Mouse (Mus musculus) urinary bladder, adult 2 months (tissue): ENCODE data around the gene Scn1b. TPM values are rescaled to one million over a fixed set of nuclear protein-coding genes. Genes with fewer than 3 reads are reported as not detected.

Experiments
- DNase-seq: peaks from one replicate; pipeline ENCODE4 v3.0.0; 2022; ENCODE audit warnings: low spot score
- polyA plus RNA-seq: library from polyadenylated mRNA; depleted of rRNA; stranded (reverse); fragments of >200 nt; gene quantifications from 2 replicates; pipeline ENCODE4 v1.2.3, GENCODE M21; 2012

Gene Scn1b
- polyA plus RNA-seq, 1 experiment: 49.1 TPM

DNA sequence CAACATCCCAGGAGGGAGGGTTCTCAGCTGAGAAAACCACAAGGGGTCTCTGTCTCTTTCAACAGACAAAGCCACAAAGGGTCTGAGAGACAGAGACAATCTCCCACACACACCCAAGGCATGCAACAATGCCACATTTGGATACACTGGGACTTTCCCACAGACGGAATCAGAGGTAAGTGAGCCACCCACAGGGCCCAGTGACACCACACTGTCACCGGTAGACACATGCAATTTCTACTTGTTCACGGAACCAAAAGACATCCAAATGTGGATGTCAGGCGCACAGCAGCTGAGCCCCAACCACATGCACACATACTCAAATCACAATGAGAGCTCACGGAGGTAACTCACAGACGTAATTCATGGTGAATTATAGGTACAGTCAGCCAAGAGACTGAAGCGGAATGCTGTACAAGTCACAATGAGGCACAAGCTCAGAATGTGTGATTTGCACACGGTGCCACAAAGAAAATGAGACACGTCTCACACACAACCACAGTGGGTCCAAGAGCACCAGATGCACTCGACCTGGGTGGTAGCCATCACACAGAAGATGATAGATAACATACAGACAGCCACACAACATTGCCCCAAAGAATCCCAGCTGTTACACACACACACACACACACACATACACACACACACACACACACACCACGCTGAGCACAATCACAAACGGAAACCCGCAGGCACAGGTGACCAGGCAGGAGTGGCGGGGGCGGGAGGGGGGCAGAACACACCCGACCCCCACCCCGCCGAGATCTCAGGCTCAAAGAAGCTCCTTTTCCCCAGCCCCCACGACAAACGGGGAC lies 23.2 kb upstream of the Scn1b start:
- no peak for DNase-seq

DNA sequence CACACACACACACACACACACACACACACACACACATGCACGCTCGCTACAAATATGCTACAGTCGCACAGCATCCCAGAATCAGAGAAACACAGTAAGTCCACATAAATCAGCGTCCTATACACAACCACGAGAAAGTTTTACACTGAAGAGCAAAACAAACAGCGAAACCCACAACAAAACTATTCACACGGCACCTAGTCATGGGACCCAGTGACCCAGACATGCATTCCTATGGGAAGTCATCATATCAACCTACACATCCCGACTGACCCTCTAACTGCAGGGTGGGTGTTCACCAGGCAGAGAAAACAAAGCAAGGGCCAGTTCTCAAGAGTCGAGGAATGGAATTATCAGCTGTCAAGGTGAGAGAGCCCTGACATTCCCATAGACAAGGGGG lies 22.5 kb upstream of the Scn1b start:
- DNase-seq: no peak

DNA sequence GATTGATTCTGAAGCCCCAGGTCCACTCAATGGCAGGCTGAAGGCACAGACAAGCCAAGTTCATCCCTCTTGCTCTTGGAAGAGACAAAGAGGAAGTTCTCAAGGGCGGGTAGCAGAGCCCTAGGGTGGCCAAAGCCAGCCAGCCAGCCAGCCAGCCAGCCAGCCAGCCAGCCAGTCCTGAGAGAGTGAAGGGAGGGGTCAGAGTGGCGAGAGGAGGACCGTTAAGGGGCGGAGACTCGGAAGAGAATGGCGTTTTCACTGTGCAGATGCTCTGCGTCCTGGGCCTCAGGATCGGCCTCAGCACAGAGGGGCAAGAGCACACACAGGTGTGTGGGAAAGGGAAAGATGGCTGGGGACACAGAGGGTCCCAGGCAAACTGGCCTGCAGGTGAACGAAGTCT lies 22.0 kb upstream of the Scn1b start:
- DNase-seq: no peak

DNA sequence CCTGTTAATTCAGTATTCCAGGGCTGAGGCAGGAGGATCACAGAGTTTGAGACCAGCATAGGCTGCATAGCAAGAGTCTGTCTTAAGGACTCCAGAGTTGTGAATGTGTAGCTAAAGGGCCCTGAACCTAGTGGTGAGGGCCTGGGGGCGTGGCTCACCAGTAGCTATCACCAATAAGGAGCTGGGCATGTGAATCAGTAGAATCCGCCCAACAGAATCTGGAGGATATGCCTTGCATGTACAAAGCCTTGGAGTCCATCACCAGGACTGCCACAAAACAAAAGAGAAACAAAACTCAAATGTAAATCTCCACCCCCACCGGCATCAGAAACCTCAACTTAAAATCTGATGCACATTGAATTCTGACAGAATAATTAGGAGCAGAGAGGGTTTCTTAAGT lies 21.3 kb upstream of the Scn1b start:
- DNase-seq: no peak

DNA sequence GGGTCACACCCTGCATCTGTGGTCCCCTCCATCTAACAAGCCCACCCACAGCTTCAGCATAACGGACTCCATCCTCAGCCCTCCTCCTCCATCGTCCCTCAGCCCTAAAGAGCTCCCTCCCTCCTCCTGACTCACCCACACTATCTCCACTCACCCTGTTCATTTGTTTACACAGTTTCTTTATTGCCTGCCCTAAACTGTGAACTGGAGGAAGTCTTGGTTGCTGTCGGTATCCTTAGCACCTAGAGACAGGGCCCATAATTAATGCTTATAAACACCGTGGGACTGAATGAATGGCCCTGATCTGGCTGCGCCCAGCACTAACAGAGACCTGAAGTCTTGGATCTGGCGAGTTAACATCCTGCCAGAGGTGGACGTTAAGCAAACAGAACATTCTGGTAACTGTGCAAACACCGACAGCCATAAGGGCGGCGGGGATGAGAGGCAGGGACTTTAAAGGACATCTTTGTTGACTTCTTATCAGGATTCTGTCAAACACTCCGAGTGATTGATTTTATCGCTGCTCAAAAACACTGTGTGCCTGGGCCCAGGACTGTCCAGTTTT lies 18.9 kb upstream of the Scn1b start:
- DNase-seq: no peak

DNA sequence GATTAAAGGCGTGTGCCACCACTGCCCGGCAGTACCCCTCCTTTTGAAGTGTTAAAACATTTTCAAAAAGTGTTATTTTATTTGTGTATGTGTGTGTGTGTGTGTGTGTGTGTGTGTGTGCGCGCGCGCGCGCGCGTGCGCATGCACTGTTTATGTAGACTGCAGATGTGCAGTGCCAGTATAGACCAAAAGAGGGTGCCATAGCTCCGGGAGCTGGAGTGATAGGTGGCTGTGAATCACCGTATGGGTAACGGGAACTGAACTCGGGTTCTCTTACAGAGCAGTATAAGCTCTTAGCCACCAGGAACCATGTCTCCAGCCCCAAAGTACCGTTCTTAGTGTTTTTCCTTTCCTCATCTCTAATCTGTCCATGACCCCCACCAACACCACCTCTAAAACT lies 18.1 kb upstream of the Scn1b start:
- no peak for DNase-seq

DNA sequence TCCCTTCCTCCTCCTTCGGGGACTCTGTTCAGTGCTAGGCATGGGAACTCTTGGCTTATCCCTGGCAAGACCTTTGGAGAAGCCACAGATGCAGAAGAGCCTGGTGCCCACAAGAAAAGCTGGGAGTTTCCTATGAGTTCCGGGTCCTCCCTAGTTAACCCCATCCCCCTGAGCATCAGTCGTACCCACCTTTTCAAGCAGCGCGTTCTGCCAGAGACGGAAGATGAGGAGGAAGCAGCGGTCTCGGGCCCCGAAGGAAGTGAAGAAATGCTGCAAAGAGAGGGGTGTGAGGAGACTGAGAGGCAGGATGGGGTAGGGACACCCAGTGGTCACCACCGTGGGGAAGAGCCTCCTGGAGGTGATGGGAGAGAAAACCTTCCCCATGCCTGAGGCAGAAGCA lies 14.1 kb upstream of the Scn1b start:
- no peak for DNase-seq

DNA sequence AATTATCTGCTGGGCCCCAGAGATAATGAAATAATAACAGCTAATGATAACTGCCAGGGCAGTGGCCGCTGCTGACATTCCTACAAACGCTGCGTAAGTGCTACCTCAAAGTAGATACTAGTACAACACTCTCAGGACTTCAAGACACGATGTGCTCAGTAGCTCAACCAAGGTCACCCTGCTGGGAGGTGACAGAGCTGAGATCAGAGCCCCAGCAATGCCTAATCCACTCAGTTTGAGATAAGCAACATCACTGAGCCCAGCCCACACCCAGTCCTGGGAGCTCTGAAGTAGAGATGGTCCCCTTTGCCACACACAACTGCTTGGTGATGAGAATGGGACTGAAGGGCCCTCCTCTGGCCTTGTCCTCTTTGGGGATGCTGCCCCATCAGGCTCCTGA lies 13.5 kb upstream of the Scn1b start:
- DNase-seq: no peak

DNA sequence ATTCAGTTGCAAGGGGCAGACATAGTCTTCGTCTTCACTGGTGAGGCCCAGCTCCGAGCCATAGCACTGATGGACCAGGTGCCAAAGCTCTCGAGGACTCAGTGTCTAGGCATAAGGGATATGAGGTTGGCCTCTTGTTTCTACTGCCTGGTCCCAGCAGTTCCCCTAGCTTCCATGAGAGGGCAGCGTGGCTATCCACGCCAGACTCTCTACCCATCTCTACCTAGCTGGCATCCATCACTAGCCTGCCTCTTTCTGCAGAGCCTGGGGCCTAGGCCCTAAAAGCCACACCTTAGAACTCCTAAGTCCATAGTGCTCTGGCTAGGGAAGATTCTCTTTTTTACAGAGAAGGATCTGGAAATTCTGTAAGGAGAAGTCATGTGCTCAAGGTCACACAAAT lies 13.0 kb upstream of the Scn1b start:
- DNase-seq: no peak

DNA sequence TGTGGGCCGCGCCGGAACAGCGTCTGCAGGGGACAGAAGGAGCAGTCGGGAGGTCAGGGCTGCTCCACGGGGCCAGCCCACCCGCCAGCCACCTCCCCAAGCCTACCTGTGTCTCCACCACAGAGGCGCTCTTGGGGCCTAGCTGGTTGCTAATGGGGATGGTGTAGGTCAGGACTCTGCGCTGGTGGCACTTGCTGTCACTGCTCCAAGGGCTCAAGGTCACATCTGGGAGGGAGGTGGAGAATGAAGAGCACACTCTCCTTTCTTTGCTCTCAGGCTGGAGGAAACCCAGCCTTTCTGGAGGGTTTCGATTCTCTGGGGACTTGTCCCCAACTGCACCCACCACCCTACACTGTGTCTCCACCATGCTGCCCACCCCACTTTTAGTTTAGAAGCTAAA lies 8.9 kb upstream of the Scn1b start:
- no peak for DNase-seq

DNA sequence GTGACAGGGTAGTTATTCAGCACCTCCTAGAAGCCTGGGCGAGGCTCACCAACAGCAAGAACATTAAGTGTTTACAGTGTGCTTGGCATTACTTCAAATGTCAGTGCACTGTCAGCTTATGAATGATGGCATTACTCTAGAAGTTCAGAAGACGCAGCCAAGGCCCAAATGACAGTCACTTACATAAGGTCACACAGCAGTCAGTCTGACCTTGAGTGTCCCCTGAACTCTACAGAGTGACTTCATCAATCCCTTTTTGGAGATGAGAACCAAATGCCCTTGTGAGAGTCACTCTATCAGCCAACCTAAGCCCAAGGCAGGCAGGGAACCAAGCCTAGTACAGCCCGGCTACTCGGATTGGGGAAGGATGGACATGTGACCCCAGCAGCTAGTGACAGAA lies 5.1 kb upstream of the Scn1b start:
- DNase-seq: no peak

DNA sequence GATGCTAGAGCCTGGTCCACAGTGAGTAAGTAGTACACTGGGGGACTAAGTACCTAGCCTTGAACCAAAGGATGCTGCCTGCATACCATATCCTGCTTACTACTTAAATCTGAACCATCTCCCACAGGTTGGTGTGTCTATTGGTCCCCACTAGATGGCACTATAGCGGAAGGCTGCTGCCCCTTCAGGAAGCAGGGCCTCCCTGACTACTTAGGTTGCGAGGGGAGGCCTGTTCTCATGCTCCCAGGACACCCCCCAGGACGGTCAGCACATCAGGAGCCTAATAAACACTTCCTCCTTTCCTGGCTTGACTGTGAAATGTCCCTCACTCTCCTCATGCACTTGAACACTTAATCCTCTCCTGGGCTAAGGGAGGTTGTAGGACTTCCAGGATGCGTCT lies 4.0 kb upstream of the Scn1b start:
- no peak for DNase-seq

DNA sequence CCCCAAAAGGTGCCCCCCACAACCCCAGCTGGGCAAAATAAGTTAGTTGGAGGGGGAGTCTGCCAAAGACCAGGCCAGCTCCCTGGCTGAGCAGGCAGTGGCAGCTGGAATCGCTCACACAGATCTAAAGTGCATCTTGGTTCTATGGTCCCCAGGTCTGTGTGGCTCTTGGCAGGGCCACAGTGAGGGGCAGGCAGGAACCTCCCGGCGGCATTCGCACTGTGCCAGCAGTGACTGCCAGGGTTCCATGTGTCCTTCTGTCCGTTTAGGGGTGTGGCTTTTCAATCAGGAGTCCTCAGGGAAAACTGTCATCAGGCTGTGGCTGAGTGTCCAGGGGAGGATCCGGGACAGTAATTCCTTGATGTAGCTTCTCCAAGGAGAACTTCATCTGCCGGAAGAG lies 3.4 kb upstream of the Scn1b start:
- DNase-seq: no peak

DNA sequence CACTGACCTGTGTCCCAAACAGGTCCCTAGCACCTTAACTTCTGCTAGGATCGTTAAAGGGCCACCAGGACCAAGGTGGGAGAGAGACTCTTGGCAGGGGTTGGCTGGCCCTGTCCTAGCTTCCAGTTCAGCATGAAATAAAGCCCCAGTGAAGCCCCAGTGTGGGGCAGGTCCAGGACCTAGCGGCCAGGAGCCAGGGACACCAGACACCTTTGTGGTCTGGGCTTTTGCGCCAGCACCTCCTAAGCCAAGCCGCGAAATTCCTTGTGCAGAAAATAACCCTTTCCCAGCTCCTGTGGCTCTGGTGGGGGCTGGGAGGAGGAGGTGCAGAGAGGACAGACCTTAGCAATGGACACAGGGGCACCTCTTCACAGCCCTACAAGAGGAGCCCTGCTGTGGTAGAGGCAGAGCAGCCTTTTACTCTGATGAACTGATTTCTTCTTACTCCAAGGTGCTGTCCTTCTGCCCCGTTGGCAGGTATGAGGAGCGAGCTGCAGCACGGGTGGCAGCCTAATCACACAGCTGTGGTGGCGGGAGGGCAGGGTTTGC lies 1.4 kb upstream of the Scn1b start:
- no peak for DNase-seq

DNA sequence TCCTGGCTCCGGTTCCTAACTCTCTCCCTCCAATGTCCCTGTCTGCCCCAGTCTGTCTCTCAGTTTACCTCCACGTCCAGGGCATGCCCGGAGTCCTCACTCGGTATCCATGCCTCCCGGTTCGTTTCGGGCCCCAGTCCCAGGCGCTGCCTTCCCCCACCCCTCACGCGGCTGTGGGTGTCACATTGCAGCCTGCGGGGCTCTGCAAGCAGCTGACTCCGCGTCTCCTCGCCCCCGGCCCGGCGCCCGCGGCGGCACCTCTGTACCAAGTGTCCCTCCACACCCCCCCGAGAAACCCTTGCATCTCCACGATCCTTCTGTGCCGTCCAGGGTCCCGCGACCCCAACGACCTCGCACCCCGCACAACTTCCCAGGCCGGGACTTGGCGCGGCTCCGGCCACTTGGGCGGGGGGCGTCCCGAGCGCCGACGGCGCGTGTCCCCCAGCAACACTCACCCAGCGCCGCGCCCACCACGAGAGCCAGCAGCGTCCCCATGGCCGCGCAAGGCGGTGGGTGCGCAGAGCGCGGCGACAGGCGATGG lies 522 bp downstream of the Scn1b start:
- no peak for DNase-seq

DNA sequence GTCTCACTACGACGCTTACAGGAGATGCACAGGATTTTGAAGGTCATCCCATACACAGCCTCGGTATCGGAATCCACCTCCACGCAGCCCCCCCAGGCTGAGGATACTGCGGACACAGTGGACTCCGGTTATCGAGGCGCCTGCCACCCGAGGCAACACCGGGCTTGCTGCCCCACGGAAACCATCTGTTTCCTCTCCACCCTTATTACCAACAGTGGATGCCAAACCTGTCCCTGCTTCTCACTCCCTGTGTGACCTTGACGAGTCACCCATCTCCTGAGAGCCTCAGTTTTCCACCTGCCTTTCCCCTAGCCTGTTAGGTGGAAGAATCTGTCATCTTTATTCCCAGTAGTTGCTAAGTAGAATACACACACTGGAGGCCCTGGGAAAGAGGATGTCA lies 1.7 kb downstream of the Scn1b start:
- no peak for DNase-seq

DNA sequence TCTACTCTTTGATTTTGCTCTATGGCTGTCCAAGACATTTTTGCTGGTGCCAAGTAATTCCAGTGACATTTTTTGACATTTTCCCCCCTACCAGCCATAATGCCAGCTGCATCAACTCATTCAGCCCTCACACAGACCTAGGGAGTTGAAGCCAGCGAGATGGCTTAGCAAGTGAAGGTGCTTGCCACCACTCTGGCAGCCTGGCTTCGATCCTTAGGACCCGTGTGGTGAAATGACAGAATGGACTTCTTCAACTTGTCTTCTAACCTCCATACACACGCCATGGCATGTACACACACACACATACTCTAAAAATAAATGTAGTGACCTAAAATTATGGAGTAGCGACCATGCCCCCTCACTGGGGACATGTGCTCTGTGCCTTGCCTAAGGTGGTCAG lies 2.4 kb downstream of the Scn1b start:
- no peak for DNase-seq

DNA sequence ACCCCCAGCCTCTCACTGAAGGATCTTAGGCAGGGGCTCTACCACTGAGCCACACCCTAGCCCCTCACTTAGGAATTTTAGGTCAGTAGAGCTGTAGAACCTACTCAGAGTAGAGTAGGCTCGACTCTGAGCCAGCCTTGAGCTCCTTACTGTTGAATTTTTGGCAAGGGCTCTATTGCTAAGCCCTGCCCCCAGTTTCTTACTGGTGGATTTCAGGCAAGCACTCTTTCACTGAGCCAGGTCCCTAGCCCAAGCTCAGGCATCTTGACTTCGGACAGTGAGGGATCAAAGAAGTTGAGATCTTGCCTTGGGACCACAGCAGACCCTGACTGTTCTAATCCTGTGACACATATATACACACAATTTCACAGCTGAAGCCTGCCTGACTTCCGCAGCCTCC lies 3.1 kb downstream of the Scn1b start:
- no peak for DNase-seq

DNA sequence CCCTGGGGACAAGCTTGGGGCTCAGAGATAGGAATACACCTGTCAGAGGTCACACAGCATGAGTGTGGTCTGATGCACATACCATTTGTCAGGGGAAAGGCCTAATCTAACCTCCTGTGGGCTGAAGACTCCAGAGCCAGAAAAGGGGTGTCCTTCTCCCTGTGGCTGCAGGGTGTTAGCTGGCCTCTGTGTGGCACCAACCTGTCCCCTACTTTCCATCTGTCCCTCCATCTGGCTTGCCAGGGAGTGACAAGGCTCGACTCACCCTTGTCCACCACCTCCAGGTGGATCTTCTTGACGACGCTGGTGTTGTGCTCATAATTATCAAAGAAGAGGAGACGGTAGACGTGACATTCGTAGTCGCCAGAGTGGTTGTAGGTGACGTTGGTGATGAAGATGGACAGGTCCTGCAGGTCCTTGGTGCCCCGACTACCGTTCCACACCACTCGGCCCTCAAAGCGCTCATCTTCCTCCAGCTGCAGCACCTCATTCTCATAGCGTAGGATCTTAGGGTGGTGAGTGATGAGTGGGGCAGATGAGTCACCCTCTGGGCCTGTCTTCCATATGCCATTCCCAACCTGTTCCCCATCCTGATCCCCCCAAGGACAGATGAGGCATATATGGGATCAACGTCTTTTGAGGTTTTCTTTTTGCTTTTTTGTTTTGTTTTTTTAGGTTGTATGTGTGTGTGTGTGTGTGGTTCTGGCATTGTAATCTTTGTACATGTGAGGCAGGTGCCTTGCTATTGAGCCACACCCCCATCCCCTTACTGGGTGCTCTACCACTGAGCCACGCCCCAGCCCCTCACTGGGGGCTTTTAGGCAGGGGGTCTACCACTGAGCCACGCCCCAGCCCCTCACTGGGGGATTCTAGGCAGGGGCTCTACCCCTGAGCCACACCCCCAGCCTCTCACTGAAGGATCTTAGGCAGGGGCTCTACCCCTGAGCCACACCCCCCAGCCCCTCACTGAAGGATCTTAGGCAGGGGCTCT lies 3.9 kb downstream of the Scn1b start:
- DNase-seq: no peak

DNA sequence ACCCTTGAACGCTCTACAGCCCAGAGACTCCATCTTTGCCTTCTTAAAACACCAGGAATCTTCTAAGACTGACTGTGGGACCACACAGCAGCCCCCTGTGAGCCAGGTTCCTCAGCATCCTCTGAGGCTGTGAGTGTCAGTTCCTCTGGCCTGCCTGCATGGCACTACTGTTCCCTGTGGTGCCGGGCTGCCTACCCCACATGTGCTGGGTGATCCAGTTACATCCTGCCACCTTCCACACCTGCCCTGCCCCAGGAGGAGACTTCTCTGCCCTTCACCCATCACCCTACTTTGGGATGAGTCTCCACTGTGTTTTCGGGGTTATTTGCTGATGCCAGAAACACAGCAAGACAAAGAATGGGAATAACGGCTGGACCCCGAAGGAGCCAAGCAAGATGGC lies 7.2 kb downstream of the Scn1b start:
- DNase-seq: no peak

DNA sequence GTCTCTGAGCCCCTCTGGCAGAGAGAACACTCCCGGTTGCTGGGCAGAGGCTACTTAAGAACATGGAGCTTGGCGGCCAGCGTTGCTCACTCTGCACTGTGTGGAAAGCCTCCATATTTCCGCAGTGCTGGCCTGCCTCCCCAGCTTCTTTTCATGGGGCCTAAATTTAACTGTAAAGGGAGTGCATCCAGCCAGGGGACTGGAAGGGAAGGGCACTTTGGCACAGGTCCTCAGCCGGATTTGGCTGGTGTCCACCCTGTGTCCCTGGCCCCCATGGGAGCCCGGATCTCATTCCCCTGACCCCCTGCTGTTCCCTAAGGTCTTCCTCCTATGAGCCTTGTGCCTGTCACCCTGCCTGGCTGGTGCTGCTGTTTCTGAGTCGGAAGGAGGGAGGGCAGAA lies 8.3 kb downstream of the Scn1b start:
- no peak for DNase-seq

DNA sequence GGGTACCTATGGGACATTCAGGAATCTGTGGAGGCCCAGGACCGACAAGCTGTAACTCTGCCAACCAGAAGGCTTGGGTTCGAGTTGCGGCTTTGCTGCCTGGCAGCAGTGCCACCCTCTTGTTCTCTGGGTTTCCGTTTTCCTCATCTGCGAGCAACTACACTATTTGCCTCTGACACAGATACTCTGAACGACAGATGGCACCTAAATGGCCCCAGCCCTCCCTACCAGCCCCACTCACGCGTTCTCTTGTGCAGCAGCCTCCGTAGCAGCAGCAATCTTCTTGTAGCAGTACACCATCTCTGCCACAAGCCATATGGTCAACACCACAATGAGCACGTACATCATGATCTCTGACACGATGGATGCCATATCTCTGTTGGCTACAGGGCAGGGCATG lies 9.3 kb downstream of the Scn1b start:
- no peak for DNase-seq
